Mouse (Mus musculus): ENCODE measurements around the gene Pet100. TPM values are rescaled to one million over a fixed set of nuclear protein-coding genes. Genes with fewer than 3 reads are reported as not detected.

The Pet100 gene
- polyA plus RNA-seq, 1 experiment: 23.6 TPM

- Histone ChIP-seq H3K27me3 (ENCODE audit: control insufficient read depth, insufficient read depth, low read length) (no peaks in the 10 kb centered on the region), H3K36me3 (ENCODE audit: control insufficient read depth, insufficient read depth, low read length) (no peaks in the 10 kb centered on the region), H3K4me3 (ENCODE audit: control insufficient read depth, low read depth, low read length) (no peak overlapping the region), H3K4me1 (ENCODE audit: control insufficient read depth, insufficient read depth, low read length) (no peaks in the 10 kb centered on the region), H3K27ac (ENCODE audit: control insufficient read depth, insufficient read depth, low read depth, low read length) (no peak overlapping the region)
- TF ChIP-seq POLR2A (IDR thresholded peaks at IDR 0.05; ENCODE audit: control insufficient read depth, low read depth, low read length): no peak
- TF ChIP-seq CTCF (IDR thresholded peaks at IDR 0.05; ENCODE audit: control insufficient read depth, insufficient read depth, insufficient replicate concordance, low read depth, low read length): no peak
These were observed 20.9 kb upstream of the Pet100 start for GRCm38 (mm10) chr8:3600401-3600800.

GRCm38 (mm10) chr8:3603439-3603838, 17.9 kb upstream of the Pet100 start:
- Histone ChIP-seq H3K27ac (ENCODE audit: control insufficient read depth, insufficient read depth, low read depth, low read length) (no peak overlapping the region), H3K36me3 (ENCODE audit: control insufficient read depth, insufficient read depth, low read length) (no peaks in the 10 kb centered on the region), H3K4me3 (ENCODE audit: control insufficient read depth, low read depth, low read length) (peak overlapping the region; percentile 14; the same call in 1 of the 2 replicates), H3K27me3 (ENCODE audit: control insufficient read depth, insufficient read depth, low read length) (no peaks in the 10 kb centered on the region), H3K4me1 (ENCODE audit: control insufficient read depth, insufficient read depth, low read length) (no peaks in the 10 kb centered on the region)
- TF ChIP-seq POLR2A (IDR thresholded peaks at IDR 0.05; ENCODE audit: control insufficient read depth, low read depth, low read length): no peak
- no peak for TF ChIP-seq CTCF (IDR thresholded peaks at IDR 0.05; ENCODE audit: control insufficient read depth, insufficient read depth, insufficient replicate concordance, low read depth, low read length)

DNA sequence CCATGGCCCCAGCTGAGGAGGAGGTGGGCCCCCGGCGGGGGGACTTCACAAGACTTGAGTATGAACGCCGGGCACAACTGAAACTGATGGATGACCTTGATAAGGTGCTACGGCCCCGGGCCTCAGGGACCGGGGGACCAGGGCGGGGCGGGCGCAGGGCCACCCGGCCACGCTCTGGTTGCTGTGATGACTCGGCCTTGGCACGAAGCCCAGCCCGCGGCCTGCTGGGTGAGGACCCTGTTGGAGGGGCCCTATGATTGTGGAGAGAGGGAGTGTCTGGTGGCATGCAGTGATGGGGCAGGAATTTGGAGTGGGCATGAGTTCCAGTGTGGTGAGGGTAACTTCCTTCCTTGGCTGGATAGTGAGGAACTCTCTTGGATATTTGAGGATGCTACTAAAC, 14.8 kb upstream of the Pet100 start:
- H3K27ac ChIP-seq (ENCODE audit: control insufficient read depth, insufficient read depth, low read depth, low read length): no peak overlapping the region
- no peaks in the 10 kb centered on the region for H3K27me3 ChIP-seq (ENCODE audit: control insufficient read depth, insufficient read depth, low read length)
- peaks cover 4% of the 10 kb centered on the region; the same call in 1 of the 2 replicates for H3K36me3 ChIP-seq (ENCODE audit: control insufficient read depth, insufficient read depth, low read length)
- H3K4me1 ChIP-seq (ENCODE audit: control insufficient read depth, insufficient read depth, low read length): no peaks in the 10 kb centered on the region
- H3K4me3 ChIP-seq (ENCODE audit: control insufficient read depth, low read depth, low read length): no peak overlapping the region
- no peak for TF ChIP-seq CTCF (IDR thresholded peaks at IDR 0.05; ENCODE audit: control insufficient read depth, insufficient read depth, insufficient replicate concordance, low read depth, low read length)
- no peak for TF ChIP-seq POLR2A (IDR thresholded peaks at IDR 0.05; ENCODE audit: control insufficient read depth, low read depth, low read length)

GRCm38 (mm10) chr8:3607822-3608221, 13.5 kb upstream of the Pet100 start:
- Histone ChIP-seq H3K27ac (ENCODE audit: control insufficient read depth, insufficient read depth, low read depth, low read length) (no peak overlapping the region), H3K4me1 (ENCODE audit: control insufficient read depth, insufficient read depth, low read length) (no peaks in the 10 kb centered on the region), H3K27me3 (ENCODE audit: control insufficient read depth, insufficient read depth, low read length) (no peaks in the 10 kb centered on the region), H3K36me3 (ENCODE audit: control insufficient read depth, insufficient read depth, low read length) (peaks cover 4% of the 10 kb centered on the region), H3K4me3 (ENCODE audit: control insufficient read depth, low read depth, low read length) (no peak overlapping the region)
- TF ChIP-seq POLR2A (IDR thresholded peaks at IDR 0.05; ENCODE audit: control insufficient read depth, low read depth, low read length) (no peak), CTCF (IDR thresholded peaks at IDR 0.05; ENCODE audit: control insufficient read depth, insufficient read depth, insufficient replicate concordance, low read depth, low read length) (no peak)

DNA sequence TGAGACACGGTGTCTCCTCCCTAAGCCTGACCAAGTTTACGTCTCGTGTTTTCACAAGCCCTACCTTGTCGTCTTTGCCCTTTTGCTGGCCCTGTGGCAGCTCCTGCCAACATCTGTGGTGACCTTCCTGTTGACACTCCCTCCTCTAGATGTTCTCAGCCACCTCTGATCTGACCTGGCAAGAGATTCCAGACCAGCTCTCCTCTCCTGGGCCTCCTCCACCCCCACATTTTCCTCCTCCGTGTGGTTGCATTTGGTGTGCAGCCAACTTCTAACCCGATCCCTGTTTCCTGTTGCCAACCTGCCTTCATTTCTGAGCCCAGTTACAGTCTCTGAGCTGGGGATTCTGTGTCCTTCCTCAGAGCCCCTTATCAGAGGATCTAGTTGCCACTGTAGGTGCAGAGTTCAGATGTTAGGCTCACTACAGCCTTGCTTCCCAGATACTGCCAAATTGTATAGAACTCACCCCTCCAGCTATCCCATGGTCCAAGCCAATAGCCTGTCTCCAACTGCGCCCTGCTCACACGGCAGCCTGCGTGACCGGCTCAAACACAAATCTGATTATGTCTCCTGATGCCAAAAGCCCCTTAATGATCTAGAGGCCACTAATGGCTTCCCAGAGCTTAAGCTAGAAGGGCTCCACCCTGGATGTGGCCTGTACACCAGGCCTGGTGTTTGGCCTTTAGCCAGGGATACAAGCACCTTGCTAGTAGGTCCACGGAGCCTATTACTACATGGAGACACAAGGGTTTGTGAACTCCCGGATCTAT, 12.1 kb upstream of the Pet100 start:
- TF ChIP-seq POLR2A (IDR thresholded peaks at IDR 0.05; ENCODE audit: control insufficient read depth, low read depth, low read length) (no peak), CTCF (IDR thresholded peaks at IDR 0.05; ENCODE audit: control insufficient read depth, insufficient read depth, insufficient replicate concordance, low read depth, low read length) (no peak)
- Histone ChIP-seq H3K4me3 (ENCODE audit: control insufficient read depth, low read depth, low read length) (no peak overlapping the region), H3K27ac (ENCODE audit: control insufficient read depth, insufficient read depth, low read depth, low read length) (no peak overlapping the region), H3K36me3 (ENCODE audit: control insufficient read depth, insufficient read depth, low read length) (peaks cover 4% of the 10 kb centered on the region), H3K27me3 (ENCODE audit: control insufficient read depth, insufficient read depth, low read length) (no peaks in the 10 kb centered on the region), H3K4me1 (ENCODE audit: control insufficient read depth, insufficient read depth, low read length) (no peaks in the 10 kb centered on the region)

DNA sequence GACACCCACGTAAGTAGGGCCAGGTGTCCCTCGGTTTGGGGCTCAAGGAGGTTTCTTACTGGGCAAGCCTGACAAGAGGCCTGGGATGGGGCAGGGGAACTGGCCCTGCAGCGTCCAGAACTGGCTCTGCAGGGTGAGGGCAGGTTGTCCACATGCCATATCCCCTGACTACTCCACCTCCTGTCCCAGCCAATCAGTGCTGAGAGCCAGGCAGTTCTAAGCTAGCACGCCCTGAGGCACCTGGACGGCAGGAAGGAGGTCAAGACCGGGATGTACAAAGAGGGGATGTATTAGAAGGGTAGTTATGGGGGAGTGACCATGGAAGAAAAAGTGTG, 11.6 kb upstream of the Pet100 start:
- Histone ChIP-seq H3K4me3 (ENCODE audit: control insufficient read depth, low read depth, low read length) (no peak overlapping the region), H3K36me3 (ENCODE audit: control insufficient read depth, insufficient read depth, low read length) (peaks cover 4% of the 10 kb centered on the region), H3K27me3 (ENCODE audit: control insufficient read depth, insufficient read depth, low read length) (no peaks in the 10 kb centered on the region), H3K4me1 (ENCODE audit: control insufficient read depth, insufficient read depth, low read length) (no peaks in the 10 kb centered on the region), H3K27ac (ENCODE audit: control insufficient read depth, insufficient read depth, low read depth, low read length) (no peak overlapping the region)
- TF ChIP-seq POLR2A (IDR thresholded peaks at IDR 0.05; ENCODE audit: control insufficient read depth, low read depth, low read length) (no peak), CTCF (IDR thresholded peaks at IDR 0.05; ENCODE audit: control insufficient read depth, insufficient read depth, insufficient replicate concordance, low read depth, low read length) (no peak)

- H3K4me1 ChIP-seq (ENCODE audit: control insufficient read depth, insufficient read depth, low read length): peaks cover 4% of the 10 kb centered on the region
- H3K36me3 ChIP-seq (ENCODE audit: control insufficient read depth, insufficient read depth, low read length): 0 out of 2 replicates have a peak, but pooled peaks cover 2% of the 10 kb centered on the region
- H3K27ac ChIP-seq (ENCODE audit: control insufficient read depth, insufficient read depth, low read depth, low read length): no peak overlapping the region
- TF ChIP-seq POLR2A (IDR thresholded peaks at IDR 0.05; ENCODE audit: control insufficient read depth, low read depth, low read length) (no peak), CTCF (IDR thresholded peaks at IDR 0.05; ENCODE audit: control insufficient read depth, insufficient read depth, insufficient replicate concordance, low read depth, low read length) (no peak)
- H3K4me3 ChIP-seq (ENCODE audit: control insufficient read depth, low read depth, low read length): peak overlapping the region; percentile 98
- H3K27me3 ChIP-seq (ENCODE audit: control insufficient read depth, insufficient read depth, low read length): no peaks in the 10 kb centered on the region
These were observed 771 bp downstream of the Pet100 start for GRCm38 (mm10) chr8:3622119-3622518.

All from testis, adult 2 months (tissue).